Mouse (Mus musculus): ENCODE measurements around the gene Rps6ka6. TPM values are rescaled to one million over a fixed set of nuclear protein-coding genes. Genes with fewer than 3 reads are reported as not detected.
A peak's percentile ranks its signal among the peaks of the same experiment; 100 is the strongest.

Rps6ka6 gene
- total RNA-seq, 1 experiment = 66.8 TPM

DNA sequence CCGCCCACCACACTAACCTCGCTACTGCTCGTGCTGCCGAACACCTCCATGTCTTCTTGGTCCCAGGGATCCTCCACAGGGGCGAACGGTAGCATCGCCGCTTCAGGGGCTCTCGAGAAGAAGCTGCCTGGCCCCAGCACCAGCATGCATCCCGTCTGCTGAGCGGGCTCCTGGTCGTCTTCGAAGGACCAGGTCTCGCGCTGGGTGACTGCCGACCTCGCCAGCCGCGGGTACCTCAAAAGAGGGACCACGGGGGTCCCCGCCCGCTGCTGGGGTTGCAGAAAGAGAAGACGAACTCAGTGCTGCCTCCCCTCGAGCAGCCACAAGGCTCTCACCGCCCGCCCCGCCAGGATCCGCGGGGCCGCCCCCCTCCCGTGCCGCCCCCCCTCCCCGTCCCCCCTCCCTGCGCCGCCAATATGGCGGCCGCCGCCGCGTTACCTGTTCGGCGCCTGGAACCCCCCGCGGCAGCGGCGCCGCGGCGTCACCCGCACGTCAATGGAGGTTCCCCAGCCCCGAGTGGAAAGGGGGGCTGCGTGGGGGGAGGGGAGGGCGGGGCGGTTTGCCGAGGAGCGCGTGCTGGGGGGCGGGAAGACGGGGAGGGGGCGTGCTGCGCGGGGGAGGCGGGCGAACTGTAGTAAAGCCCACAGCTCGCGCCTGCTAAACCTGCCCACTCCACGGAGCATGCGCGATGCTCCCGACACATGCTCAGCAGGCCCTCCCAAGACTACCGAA, 74.8 kb downstream of the Rps6ka6 start:
- Histone ChIP-seq H3K36me3 (ENCODE audit: control insufficient read depth, insufficient read depth, low read length, poor library complexity, severe bottlenecking) (no peaks in the 10 kb centered on the region), H3K9ac (ENCODE audit: insufficient read depth, low read depth, low read length, poor library complexity, severe bottlenecking) (peak overlapping the region; percentile 79), H3K9me3 (ENCODE audit: control insufficient read depth, insufficient read depth, low read depth, low read length) (no peaks in the 10 kb centered on the region), H3K4me3 (ENCODE audit: insufficient read depth in 1 of 2, low read depth in 1 of 2, low read length in 2 of 2, poor library complexity in 1 of 2, severe bottlenecking in 1 of 2) (peak overlapping the region; percentile 84), H3K27ac (ENCODE audit: insufficient read depth, low read depth, low read length, poor library complexity, severe bottlenecking) (peak overlapping the region; percentile 9; the same call in 1 of the 2 replicates), H3K4me1 (ENCODE audit: control insufficient read depth in 2 of 2, insufficient read depth in 2 of 2, low read length in 2 of 2, poor library complexity in 1 of 2) (no peaks in the 10 kb centered on the region; a peak in 1 of 4 replicates)
- DNase-seq (ENCODE audit: low read depth, low spot score) = peak; percentile 47
- in situ Hi-C loops (cut with MboI; ENCODE audit: low sequenced_read_pairs in 2 of 2, unreplicated experiment in 2 of 2) = no loop called here
- TF ChIP-seq ZNF384 (IDR thresholded peaks at IDR 0.05; ENCODE audit: low read depth, low read length) (no peak), ZC3H11A (IDR thresholded peaks at IDR 0.05; ENCODE audit: borderline replicate concordance, low read depth, low read length) (no peak), MAFK (IDR thresholded peaks at IDR 0.05; ENCODE audit: insufficient read depth, low read depth, low read length) (no peak), HCFC1 (IDR thresholded peaks at IDR 0.05; ENCODE audit: borderline replicate concordance, insufficient read depth, low read length) (no peak), CHD2 (IDR thresholded peaks at IDR 0.05; ENCODE audit: low read depth, low read length) (no peak)

GRCm38 (mm10) chrX:111462495-111462832, 75.3 kb downstream of the Rps6ka6 start:
- no peaks in the 10 kb centered on the region; a peak in 1 of 4 replicates for H3K4me1 ChIP-seq (ENCODE audit: control insufficient read depth in 2 of 2, insufficient read depth in 2 of 2, low read length in 2 of 2, poor library complexity in 1 of 2)
- H3K36me3 ChIP-seq (ENCODE audit: control insufficient read depth, insufficient read depth, low read length, poor library complexity, severe bottlenecking) = no peaks in the 10 kb centered on the region
- DNase-seq (ENCODE audit: low read depth, low spot score) = no peak
- H3K9me3 ChIP-seq (ENCODE audit: control insufficient read depth, insufficient read depth, low read depth, low read length) = no peaks in the 10 kb centered on the region
- H3K27ac ChIP-seq (ENCODE audit: insufficient read depth, low read depth, low read length, poor library complexity, severe bottlenecking) = peak overlapping the region; percentile 9; the same call in 1 of the 2 replicates
- TF ChIP-seq ZC3H11A (IDR thresholded peaks at IDR 0.05; ENCODE audit: borderline replicate concordance, low read depth, low read length) (no peak), MAFK (IDR thresholded peaks at IDR 0.05; ENCODE audit: insufficient read depth, low read depth, low read length) (no peak), ZNF384 (IDR thresholded peaks at IDR 0.05; ENCODE audit: low read depth, low read length) (no peak), HCFC1 (IDR thresholded peaks at IDR 0.05; ENCODE audit: borderline replicate concordance, insufficient read depth, low read length) (no peak), CHD2 (IDR thresholded peaks at IDR 0.05; ENCODE audit: low read depth, low read length) (no peak)
- peak overlapping the region; percentile 79 for H3K9ac ChIP-seq (ENCODE audit: insufficient read depth, low read depth, low read length, poor library complexity, severe bottlenecking)
- in situ Hi-C loops (cut with MboI; ENCODE audit: low sequenced_read_pairs in 2 of 2, unreplicated experiment in 2 of 2) = no loop called here
- peak overlapping the region; percentile 84 for H3K4me3 ChIP-seq (ENCODE audit: insufficient read depth in 1 of 2, low read depth in 1 of 2, low read length in 2 of 2, poor library complexity in 1 of 2, severe bottlenecking in 1 of 2)

GRCm38 (mm10) chrX:111462092-111462491, 75.7 kb downstream of the Rps6ka6 start:
- no peak for DNase-seq (ENCODE audit: low read depth, low spot score)
- no peak for TF ChIP-seq MAFK (IDR thresholded peaks at IDR 0.05; ENCODE audit: insufficient read depth, low read depth, low read length)
- TF ChIP-seq ZNF384 (IDR thresholded peaks at IDR 0.05; ENCODE audit: low read depth, low read length) = no peak
- no peak for TF ChIP-seq CHD2 (IDR thresholded peaks at IDR 0.05; ENCODE audit: low read depth, low read length)
- TF ChIP-seq HCFC1 (IDR thresholded peaks at IDR 0.05; ENCODE audit: borderline replicate concordance, insufficient read depth, low read length) = no peak
- TF ChIP-seq ZC3H11A (IDR thresholded peaks at IDR 0.05; ENCODE audit: borderline replicate concordance, low read depth, low read length) = no peak
- no peaks in the 10 kb centered on the region for H3K36me3 ChIP-seq (ENCODE audit: control insufficient read depth, insufficient read depth, low read length, poor library complexity, severe bottlenecking)
- H3K4me1 ChIP-seq (ENCODE audit: control insufficient read depth in 2 of 2, insufficient read depth in 2 of 2, low read length in 2 of 2, poor library complexity in 1 of 2) = no peaks in the 10 kb centered on the region; a peak in 1 of 4 replicates
- H3K27ac ChIP-seq (ENCODE audit: insufficient read depth, low read depth, low read length, poor library complexity, severe bottlenecking) = peak overlapping the region; percentile 9; the same call in 1 of the 2 replicates
- H3K9me3 ChIP-seq (ENCODE audit: control insufficient read depth, insufficient read depth, low read depth, low read length) = no peaks in the 10 kb centered on the region
- H3K9ac ChIP-seq (ENCODE audit: insufficient read depth, low read depth, low read length, poor library complexity, severe bottlenecking) = peak overlapping the region; percentile 79
- in situ Hi-C loops (cut with MboI; ENCODE audit: low sequenced_read_pairs in 2 of 2, unreplicated experiment in 2 of 2) = no loop called here
- H3K4me3 ChIP-seq (ENCODE audit: insufficient read depth in 1 of 2, low read depth in 1 of 2, low read length in 2 of 2, poor library complexity in 1 of 2, severe bottlenecking in 1 of 2) = peak overlapping the region; percentile 84

DNA sequence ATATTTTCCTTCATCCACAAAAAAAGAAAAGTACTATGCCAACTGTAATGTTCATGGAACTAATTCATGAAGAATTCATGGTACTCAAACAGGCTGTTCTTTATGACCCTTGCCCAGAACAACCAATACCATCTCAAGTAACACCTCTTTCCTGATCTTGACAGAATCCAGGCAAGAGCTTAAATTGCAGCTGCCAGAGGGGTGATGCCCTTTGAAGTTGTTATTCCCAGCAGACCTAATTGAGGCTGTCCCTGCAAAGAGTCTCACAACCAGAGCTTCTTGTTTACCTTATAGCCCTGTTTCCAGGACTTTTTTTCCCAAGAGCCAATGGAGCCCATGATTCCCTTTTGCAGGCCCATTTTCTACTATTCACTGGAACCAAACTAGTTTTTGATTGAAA, 77.6 kb downstream of the Rps6ka6 start:
- no peaks in the 10 kb centered on the region; a peak in 1 of 4 replicates for H3K4me1 ChIP-seq (ENCODE audit: control insufficient read depth in 2 of 2, insufficient read depth in 2 of 2, low read length in 2 of 2, poor library complexity in 1 of 2)
- TF ChIP-seq HCFC1 (IDR thresholded peaks at IDR 0.05; ENCODE audit: borderline replicate concordance, insufficient read depth, low read length) = no peak
- no peak for TF ChIP-seq CHD2 (IDR thresholded peaks at IDR 0.05; ENCODE audit: low read depth, low read length)
- TF ChIP-seq MAFK (IDR thresholded peaks at IDR 0.05; ENCODE audit: insufficient read depth, low read depth, low read length) = no peak
- no peak for TF ChIP-seq ZNF384 (IDR thresholded peaks at IDR 0.05; ENCODE audit: low read depth, low read length)
- TF ChIP-seq ZC3H11A (IDR thresholded peaks at IDR 0.05; ENCODE audit: borderline replicate concordance, low read depth, low read length) = no peak
- H3K36me3 ChIP-seq (ENCODE audit: control insufficient read depth, insufficient read depth, low read length, poor library complexity, severe bottlenecking) = no peaks in the 10 kb centered on the region
- H3K27ac ChIP-seq (ENCODE audit: insufficient read depth, low read depth, low read length, poor library complexity, severe bottlenecking) = no peak overlapping the region
- H3K9me3 ChIP-seq (ENCODE audit: control insufficient read depth, insufficient read depth, low read depth, low read length) = no peaks in the 10 kb centered on the region
- DNase-seq (ENCODE audit: low read depth, low spot score) = no peak
- no peak overlapping the region for H3K4me3 ChIP-seq (ENCODE audit: insufficient read depth in 1 of 2, low read depth in 1 of 2, low read length in 2 of 2, poor library complexity in 1 of 2, severe bottlenecking in 1 of 2)
- in situ Hi-C loops (cut with MboI; ENCODE audit: low sequenced_read_pairs in 2 of 2, unreplicated experiment in 2 of 2) = no loop called here
- no peak overlapping the region for H3K9ac ChIP-seq (ENCODE audit: insufficient read depth, low read depth, low read length, poor library complexity, severe bottlenecking)

Data from ES-E14 (cell line).